Mouse (Mus musculus): ENCODE data around the gene Rora. TPM values are rescaled to one million over a fixed set of nuclear protein-coding genes. Genes with fewer than 3 reads are reported as not detected.

Rora gene
- polyA plus RNA-seq (2012; ENCODE audit: insufficient read depth, insufficient read length, missing spikeins) = 5.0 and 5.6 TPM in 2 replicates

GRCm38 (mm10) chr9:68653211-68654038 is at the start of gene Rora:
Rora (plus strand) TSS chr9:68653786.
- Histone ChIP-seq H3K27ac (ENCODE audit: insufficient read depth, low read depth, low read length) (no peak within 1 kb of the TSS), H3K4me1 (ENCODE audit: control insufficient read depth, insufficient read depth, low read length) (no peaks in the 10 kb centered on the region), H3K4me3 (ENCODE audit: insufficient read depth, low read length) (no peak within 1 kb of the TSS)
- no peak for TF ChIP-seq POLR2A (IDR thresholded peaks at IDR 0.05; ENCODE audit: borderline replicate concordance, low read depth, low read length)
- no peak for TF ChIP-seq CTCF (IDR thresholded peaks at IDR 0.05; ENCODE audit: low read depth, low read length)

DNA sequence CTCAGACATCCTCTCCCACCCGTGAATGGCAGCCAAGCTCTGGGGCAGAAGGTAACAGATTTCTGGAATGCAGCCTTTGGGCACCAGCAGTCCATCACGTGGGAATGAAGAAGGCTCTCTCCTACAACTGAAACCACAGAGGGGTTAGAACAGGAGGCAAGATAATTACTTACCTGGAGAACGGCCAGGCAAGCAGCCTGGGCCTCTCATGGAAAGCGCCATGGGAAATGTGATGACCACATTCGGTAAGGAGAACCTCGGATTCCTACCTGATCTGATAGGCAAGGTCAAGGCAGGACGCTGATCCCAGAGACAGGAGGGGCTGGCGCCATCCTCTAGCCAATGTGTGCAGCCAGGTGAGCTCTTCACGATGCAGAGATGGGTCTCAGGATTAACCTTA is 39.6 kb upstream of the Rora start:
- H3K4me1 ChIP-seq (ENCODE audit: control insufficient read depth, insufficient read depth, low read length) = no peaks in the 10 kb centered on the region
- H3K27ac ChIP-seq (ENCODE audit: insufficient read depth, low read depth, low read length) = no peak overlapping the region
- TF ChIP-seq POLR2A (IDR thresholded peaks at IDR 0.05; ENCODE audit: borderline replicate concordance, low read depth, low read length) (no peak), CTCF (IDR thresholded peaks at IDR 0.05; ENCODE audit: low read depth, low read length) (no peak)
- no peak overlapping the region for H3K4me3 ChIP-seq (ENCODE audit: insufficient read depth, low read length)

- no peak for TF ChIP-seq CTCF (IDR thresholded peaks at IDR 0.05; ENCODE audit: low read depth, low read length)
- no peaks in the 10 kb centered on the region for H3K4me1 ChIP-seq (ENCODE audit: control insufficient read depth, insufficient read depth, low read length)
- no peak overlapping the region for H3K27ac ChIP-seq (ENCODE audit: insufficient read depth, low read depth, low read length)
- H3K4me3 ChIP-seq (ENCODE audit: insufficient read depth, low read length) = no peak overlapping the region
Observed at GRCm38 (mm10) chr9:68617116-68617515, 36.5 kb upstream of the Rora start.

DNA sequence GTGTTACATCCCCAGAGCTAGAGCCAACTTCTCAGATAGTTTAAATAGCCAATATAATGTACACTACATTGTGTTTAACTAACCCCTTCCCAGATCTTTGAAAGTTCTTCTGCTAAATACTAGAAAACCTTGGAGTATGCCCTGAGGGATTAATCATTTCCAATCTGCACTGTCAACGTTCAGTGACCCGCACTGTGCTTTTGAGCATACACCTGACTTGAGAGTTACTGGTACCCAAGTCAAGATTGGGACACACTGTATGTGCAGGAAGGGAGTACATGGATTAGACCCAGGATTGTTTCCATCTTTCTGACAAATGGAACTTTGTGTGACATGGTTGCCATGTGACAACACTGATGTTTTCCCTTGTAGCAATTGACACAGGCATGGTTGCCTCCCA is 33.5 kb upstream of the Rora start:
- Histone ChIP-seq H3K4me1 (ENCODE audit: control insufficient read depth, insufficient read depth, low read length) (no peaks in the 10 kb centered on the region), H3K4me3 (ENCODE audit: insufficient read depth, low read length) (no peak overlapping the region), H3K27ac (ENCODE audit: insufficient read depth, low read depth, low read length) (no peak overlapping the region)
- TF ChIP-seq POLR2A (IDR thresholded peaks at IDR 0.05; ENCODE audit: borderline replicate concordance, low read depth, low read length) (no peak), CTCF (IDR thresholded peaks at IDR 0.05; ENCODE audit: low read depth, low read length) (no peak)

DNA sequence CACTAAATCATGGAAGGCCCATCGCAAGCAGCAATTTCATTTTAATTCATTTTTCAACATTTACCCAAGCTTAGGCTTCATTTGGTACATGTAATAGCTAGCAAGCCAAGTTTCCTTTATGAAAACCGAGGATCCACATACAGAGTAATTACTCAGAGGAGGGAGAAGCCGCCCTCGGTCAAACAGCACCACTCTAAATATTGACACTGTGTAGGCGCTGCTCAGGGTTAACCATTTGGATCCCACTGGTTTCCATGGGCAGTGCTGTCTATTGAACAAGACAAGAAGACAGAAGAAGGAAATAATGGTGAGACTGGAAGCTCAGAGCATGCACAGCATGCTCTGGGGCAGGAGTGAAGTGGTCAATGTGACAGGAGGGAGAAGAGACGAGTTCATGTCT is 33.1 kb upstream of the Rora start:
- H3K4me3 ChIP-seq (ENCODE audit: insufficient read depth, low read length) = no peak overlapping the region
- no peaks in the 10 kb centered on the region for H3K4me1 ChIP-seq (ENCODE audit: control insufficient read depth, insufficient read depth, low read length)
- TF ChIP-seq POLR2A (IDR thresholded peaks at IDR 0.05; ENCODE audit: borderline replicate concordance, low read depth, low read length) (no peak), CTCF (IDR thresholded peaks at IDR 0.05; ENCODE audit: low read depth, low read length) (no peak)
- no peak overlapping the region for H3K27ac ChIP-seq (ENCODE audit: insufficient read depth, low read depth, low read length)

DNA sequence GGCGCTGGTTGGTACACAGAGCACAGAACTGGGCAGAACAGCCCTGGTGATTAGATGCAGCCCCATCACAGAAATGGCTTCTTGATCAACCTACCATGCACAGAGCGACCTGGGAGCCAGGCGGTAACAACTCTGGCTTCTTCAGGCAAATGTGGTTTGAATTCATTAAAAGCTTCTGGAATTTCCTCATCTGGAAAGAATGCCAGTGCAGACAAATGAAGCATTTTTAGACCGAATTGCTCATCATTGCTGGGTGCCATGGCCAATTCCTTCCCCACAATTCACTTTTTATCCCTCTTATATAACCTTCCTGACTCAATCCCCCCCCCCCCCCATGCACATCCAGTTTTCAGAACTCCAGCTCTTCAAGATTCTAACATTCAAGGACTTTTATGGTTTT is 28.6 kb upstream of the Rora start:
- H3K4me1 ChIP-seq (ENCODE audit: control insufficient read depth, insufficient read depth, low read length) = no peaks in the 10 kb centered on the region
- no peak for TF ChIP-seq POLR2A (IDR thresholded peaks at IDR 0.05; ENCODE audit: borderline replicate concordance, low read depth, low read length)
- no peak for TF ChIP-seq CTCF (IDR thresholded peaks at IDR 0.05; ENCODE audit: low read depth, low read length)
- no peak overlapping the region for H3K27ac ChIP-seq (ENCODE audit: insufficient read depth, low read depth, low read length)
- no peak overlapping the region for H3K4me3 ChIP-seq (ENCODE audit: insufficient read depth, low read length)

DNA sequence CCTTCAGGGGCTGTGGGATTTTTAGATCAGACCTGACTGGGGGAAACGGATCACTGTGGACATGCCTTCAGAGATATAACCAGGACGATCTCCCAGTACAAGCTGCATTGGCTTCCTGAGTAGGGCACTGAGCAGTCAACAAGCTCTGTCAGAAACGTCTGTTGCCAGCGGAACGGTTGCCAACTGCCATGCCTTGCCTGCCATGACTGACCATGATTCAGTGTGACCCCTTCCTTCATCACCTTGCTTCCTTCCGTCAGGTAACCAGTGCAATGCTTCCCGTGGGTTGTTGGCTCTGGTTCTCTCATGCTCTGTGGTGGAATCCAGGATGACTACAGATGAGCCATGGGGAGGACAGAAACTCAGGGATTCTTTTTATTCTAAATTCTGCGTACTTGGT is 16.3 kb upstream of the Rora start:
- no peak for TF ChIP-seq POLR2A (IDR thresholded peaks at IDR 0.05; ENCODE audit: borderline replicate concordance, low read depth, low read length)
- TF ChIP-seq CTCF (IDR thresholded peaks at IDR 0.05; ENCODE audit: low read depth, low read length) = no peak
- H3K4me1 ChIP-seq (ENCODE audit: control insufficient read depth, insufficient read depth, low read length) = no peaks in the 10 kb centered on the region
- H3K27ac ChIP-seq (ENCODE audit: insufficient read depth, low read depth, low read length) = no peak overlapping the region
- no peak overlapping the region for H3K4me3 ChIP-seq (ENCODE audit: insufficient read depth, low read length)

DNA sequence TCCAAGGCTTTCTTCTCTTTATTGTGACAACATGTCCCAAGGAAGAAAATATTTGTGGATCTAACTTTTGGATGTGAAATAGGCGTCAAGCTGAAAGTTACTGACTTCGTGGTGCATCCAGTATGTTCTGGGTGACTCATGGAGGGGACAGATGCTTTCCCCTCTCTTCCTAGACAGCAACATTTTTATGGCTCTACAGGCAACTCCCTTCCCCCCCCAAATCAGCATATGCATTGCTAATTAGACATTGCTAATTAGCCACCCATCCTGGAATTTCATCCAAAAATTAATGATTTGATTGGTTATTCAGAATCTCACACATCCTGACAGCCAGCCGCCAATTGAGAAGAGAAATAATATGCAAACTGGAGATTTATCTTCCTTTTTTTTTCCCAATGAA is 12.5 kb upstream of the Rora start:
- no peaks in the 10 kb centered on the region for H3K4me1 ChIP-seq (ENCODE audit: control insufficient read depth, insufficient read depth, low read length)
- no peak overlapping the region for H3K4me3 ChIP-seq (ENCODE audit: insufficient read depth, low read length)
- no peak overlapping the region for H3K27ac ChIP-seq (ENCODE audit: insufficient read depth, low read depth, low read length)
- no peak for TF ChIP-seq CTCF (IDR thresholded peaks at IDR 0.05; ENCODE audit: low read depth, low read length)
- no peak for TF ChIP-seq POLR2A (IDR thresholded peaks at IDR 0.05; ENCODE audit: borderline replicate concordance, low read depth, low read length)

- H3K27ac ChIP-seq (ENCODE audit: insufficient read depth, low read depth, low read length) = no peak overlapping the region
- H3K4me1 ChIP-seq (ENCODE audit: control insufficient read depth, insufficient read depth, low read length) = no peaks in the 10 kb centered on the region
- no peak overlapping the region for H3K4me3 ChIP-seq (ENCODE audit: insufficient read depth, low read length)
- no peak for TF ChIP-seq POLR2A (IDR thresholded peaks at IDR 0.05; ENCODE audit: borderline replicate concordance, low read depth, low read length)
- TF ChIP-seq CTCF (IDR thresholded peaks at IDR 0.05; ENCODE audit: low read depth, low read length) = no peak
Observed at GRCm38 (mm10) chr9:68648061-68648460, 5.5 kb upstream of the Rora start.

DNA sequence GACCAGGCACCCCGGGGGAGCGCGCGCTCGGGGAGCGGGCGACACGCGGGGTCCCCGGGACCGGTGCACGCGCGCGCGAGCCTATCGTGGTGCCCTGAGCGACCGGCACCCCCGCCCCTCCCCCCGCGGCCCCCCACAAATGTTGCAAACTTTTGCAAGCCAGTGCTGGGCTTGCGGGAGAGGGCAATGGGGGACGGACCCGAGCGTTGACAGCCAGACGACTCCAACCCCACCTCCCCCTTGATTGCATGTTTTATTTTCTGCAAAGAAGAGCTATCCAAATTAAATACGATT is 400 bp downstream of the Rora start:
- Histone ChIP-seq H3K4me1 (ENCODE audit: control insufficient read depth, insufficient read depth, low read length) (no peaks in the 10 kb centered on the region), H3K27ac (ENCODE audit: insufficient read depth, low read depth, low read length) (no peak overlapping the region), H3K4me3 (ENCODE audit: insufficient read depth, low read length) (no peak overlapping the region)
- TF ChIP-seq CTCF (IDR thresholded peaks at IDR 0.05; ENCODE audit: low read depth, low read length) = no peak
- no peak for TF ChIP-seq POLR2A (IDR thresholded peaks at IDR 0.05; ENCODE audit: borderline replicate concordance, low read depth, low read length)
